In genomic region chr6:96266456-96266855, GRCm38 (mm10) we compare ENCODE assay signal across 26 mouse cellular contexts.
"Had no signal": no experiment of that assay in that cellular context is flagged by ENCODE, and none has a peak within 500 bp of the region (broad histone marks: within the 10 kb centered on the region; RNA-seq: fewer than 3 reads in every experiment).

No protein-coding gene starts in this region.

- H3K9ac ChIP-seq: forebrain, embryonic 15.5 days; forebrain, postnatal 0 days; heart, embryonic 12.5 days; hindbrain, embryonic 12.5 days; hindbrain, embryonic 15.5 days; kidney, embryonic 15.5 days; limb, embryonic 12.5 days had no signal

- H3K27ac ChIP-seq: forebrain, embryonic 15.5 days; heart, adult 2 months; heart, embryonic 10.5 days; hindbrain, embryonic 10.5 days; hindbrain, embryonic 12.5 days; hindbrain, embryonic 15.5 days; hindbrain, postnatal 0 days; kidney, embryonic 15.5 days; kidney, postnatal 0 days; limb, embryonic 10.5 days; limb, embryonic 12.5 days had no signal

- H3K4me3 ChIP-seq: forebrain, embryonic 15.5 days; heart, adult 2 months; heart, embryonic 10.5 days; heart, embryonic 12.5 days; hindbrain, embryonic 10.5 days; hindbrain, embryonic 12.5 days; hindbrain, embryonic 15.5 days; kidney, embryonic 15.5 days; limb, embryonic 10.5 days; limb, embryonic 12.5 days had no signal

- H3K9me3 ChIP-seq: forebrain, embryonic 15.5 days; heart, embryonic 10.5 days; heart, embryonic 12.5 days; hindbrain, embryonic 10.5 days; hindbrain, embryonic 12.5 days; hindbrain, embryonic 15.5 days; kidney, embryonic 15.5 days; limb, embryonic 10.5 days; limb, embryonic 12.5 days had no signal

- H3K36me3 ChIP-seq: forebrain, embryonic 15.5 days; heart, embryonic 10.5 days; heart, embryonic 12.5 days; hindbrain, embryonic 10.5 days; hindbrain, embryonic 12.5 days; hindbrain, embryonic 15.5 days; kidney, embryonic 15.5 days; limb, embryonic 10.5 days; limb, embryonic 12.5 days had no signal

- ATAC-seq: forebrain, embryonic 15.5 days; forebrain, postnatal 0 days; hindbrain, postnatal 0 days; intestine, embryonic 16.5 days had no signal

- H3K27me3 ChIP-seq: forebrain, embryonic 15.5 days; heart, embryonic 12.5 days; hindbrain, embryonic 12.5 days; hindbrain, embryonic 15.5 days; kidney, embryonic 15.5 days; limb, embryonic 12.5 days had no signal

- H3K4me2 ChIP-seq: forebrain, embryonic 15.5 days; heart, embryonic 12.5 days; hindbrain, embryonic 12.5 days; hindbrain, embryonic 15.5 days; kidney, embryonic 15.5 days; limb, embryonic 12.5 days had no signal

- DNase-seq: forebrain, postnatal 0 days; gastrocnemius, postnatal 14 days; gastrocnemius, postnatal 36 days; heart, adult 11 months; heart, adult 2 months; heart, postnatal 10 days; heart, postnatal 4 days; kidney, adult 11 months; kidney, adult 2 months; kidney, adult 9 months; kidney, postnatal 14 days; kidney, postnatal 36 days; layer of hippocampus, adult 9-11 months; layer of hippocampus, postnatal 36 days had no signal

- H3K4me1 ChIP-seq: forebrain, embryonic 15.5 days; heart, embryonic 10.5 days; heart, embryonic 12.5 days; hindbrain, embryonic 10.5 days; hindbrain, embryonic 12.5 days; hindbrain, embryonic 15.5 days; kidney, embryonic 15.5 days; limb, embryonic 10.5 days; limb, embryonic 12.5 days had no signal
